Mouse (Mus musculus) heart, adult 9 months (tissue): Measurements from ENCODE around the gene Tyw5.

Experiments used
- DNase-seq, 2 experiments: peaks; one replicate each; pipeline ENCODE4 v3.0.0; 2022; ENCODE audit warnings: low spot score in 2 of 2

Gene Tyw5

GRCm38 (mm10) chr1:57387876-57388275, 19.0 kb downstream of the Tyw5 start:
- DNase-seq = no peak

GRCm38 (mm10) chr1:57386519-57386918, 20.4 kb downstream of the Tyw5 start:
- no peak for DNase-seq

GRCm38 (mm10) chr1:57377376-57378341, 29.2 kb downstream of the Tyw5 start, which contains the start of gene 1700066M21Rik:
1700066M21Rik (plus strand) TSS chr1:57377620.
- peak; percentile 92 to 93 for DNase-seq

- DNase-seq = no peak
Observed at GRCm38 (mm10) chr1:57376806-57377205, 30.1 kb downstream of the Tyw5 start.

- no peak for DNase-seq
Observed at GRCm38 (mm10) chr1:57375276-57375675, 31.6 kb downstream of the Tyw5 start.

GRCm38 (mm10) chr1:57370451-57370850, 36.5 kb downstream of the Tyw5 start:
- no peak for DNase-seq

- DNase-seq = no peak
Observed at GRCm38 (mm10) chr1:57369111-57369510, 37.8 kb downstream of the Tyw5 start.

GRCm38 (mm10) chr1:57367446-57367845, 39.5 kb downstream of the Tyw5 start:
- DNase-seq = no peak

- DNase-seq = no peak
Observed at GRCm38 (mm10) chr1:57358546-57358945, 48.4 kb downstream of the Tyw5 start.

GRCm38 (mm10) chr1:57351941-57352340, 55.0 kb downstream of the Tyw5 start:
- no peak for DNase-seq

- no peak for DNase-seq
Observed at GRCm38 (mm10) chr1:57347487-57347886, 59.4 kb downstream of the Tyw5 start.

GRCm38 (mm10) chr1:57341197-57341596, 65.7 kb downstream of the Tyw5 start:
- DNase-seq = no peak

GRCm38 (mm10) chr1:57339156-57339796, 67.6 kb downstream of the Tyw5 start:
- DNase-seq = no peak
